ENCODE assay signal across 19 mouse cellular contexts in the genomic region with DNA sequence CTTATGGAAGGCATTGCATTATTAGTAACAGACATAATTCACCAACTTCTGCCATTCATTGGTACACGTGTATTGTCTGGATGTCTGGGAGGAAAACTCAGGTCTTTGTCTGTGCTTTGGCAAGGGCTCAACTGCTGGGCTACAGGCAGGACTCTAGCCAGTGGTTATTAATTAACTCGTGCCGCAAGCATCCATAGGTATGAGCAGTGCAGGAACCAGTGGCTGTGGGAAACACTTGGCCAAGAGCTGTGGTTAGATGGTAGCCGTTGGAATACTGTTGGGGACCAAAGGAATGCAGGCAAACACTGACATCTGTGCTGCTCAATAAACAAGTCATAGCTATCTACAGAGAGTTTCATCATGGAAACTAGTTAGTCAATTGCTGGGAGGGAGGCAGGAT.
DNase-seq lines count a peak whose midpoint lies in the region; ATAC-seq and TF ChIP-seq lines count a peak whose summit lies in the region.
"Had no signal": no experiment of that assay in that cellular context is flagged by ENCODE, and none has a peak within 500 bp of the region (broad histone marks: within the 10 kb centered on the region; RNA-seq: fewer than 3 reads in every experiment).

No protein-coding gene starts in this region.

- no peaks in the 10 kb centered on the region for H3K4me1 ChIP-seq in kidney, embryonic 14.5 days (ENCODE audit: control insufficient read depth, insufficient read depth, low read length)
- H3K4me1 ChIP-seq: embryonic facial prominence, embryonic 15.5 days; heart, embryonic 12.5 days; hindbrain, embryonic 10.5 days had no signal

- no peak overlapping the region for H3K9ac ChIP-seq in kidney, embryonic 14.5 days (ENCODE audit: low read depth, low read length)
- H3K9ac ChIP-seq: embryonic facial prominence, embryonic 15.5 days; forebrain, postnatal 0 days; heart, embryonic 12.5 days; hindbrain, embryonic 14.5 days had no signal

- no peak overlapping the region for H3K27ac ChIP-seq in kidney, embryonic 14.5 days (ENCODE audit: low read depth, low read length)
- H3K27ac ChIP-seq: embryonic facial prominence, embryonic 15.5 days; gastrocnemius, adult 2 months; hindbrain, embryonic 10.5 days; hindbrain, embryonic 14.5 days had no signal

- no peak overlapping the region for H3K4me2 ChIP-seq in kidney, embryonic 14.5 days (replicated peaks; ENCODE audit: low read depth, low read length)
- H3K4me2 ChIP-seq: embryonic facial prominence, embryonic 15.5 days; heart, embryonic 12.5 days; hindbrain, embryonic 14.5 days had no signal

- intact Hi-C loops in left cerebral cortex, postnatal 4 days (cut with DNase I), result no loop called here

- H3K4me3 ChIP-seq in kidney, embryonic 14.5 days (ENCODE audit: low read length), result no peak overlapping the region
- H3K4me3 ChIP-seq: embryonic facial prominence, embryonic 15.5 days; gastrocnemius, adult 2 months; heart, embryonic 12.5 days; hindbrain, embryonic 10.5 days had no signal

- DNase-seq in kidney, adult 18-20 months, result peak; percentile 41
- peak; percentile 37 for DNase-seq in brain, embryonic 14.5 days (ENCODE audit: low read depth)
- peak; percentile 67 for DNase-seq in kidney, postnatal 14 days
- no peak for DNase-seq in left cerebral cortex, postnatal 4 days
- no peak for DNase-seq in left cerebral cortex, adult 18-20 months (ENCODE audit: low spot score in 2 of 2)
- DNase-seq: adrenal gland, adult 8-10 months; adrenal gland, postnatal 36 days; cerebellum, adult 11 months; cerebellum, adult 8-10 months; cerebellum, postnatal 14 days; embryo, embryonic 11 days; forebrain, postnatal 0 days; gastrocnemius, adult 2 months; gastrocnemius, postnatal 25 days had no signal

- TF ChIP-seq POLR2A in brain, embryonic 14.5 days (IDR thresholded peaks at IDR 0.05; ENCODE audit: borderline replicate concordance, extremely low read depth, insufficient read depth, insufficient read length, poor library complexity, severe bottlenecking), result no peak

- H3K27me3 ChIP-seq in kidney, embryonic 14.5 days (ENCODE audit: control insufficient read depth, insufficient read depth, low read length), result no peaks in the 10 kb centered on the region
- H3K27me3 ChIP-seq: embryonic facial prominence, embryonic 15.5 days; heart, embryonic 12.5 days had no signal

- TF ChIP-seq CTCF in brain, embryonic 14.5 days (IDR thresholded peaks at IDR 0.05; ENCODE audit: borderline replicate concordance, extremely low read depth, insufficient read depth, insufficient read length), result no peak

- 80% methylated on average over 4 of the region's 4 CpGs for WGBS in kidney, embryonic 14.5 days

- no peaks in the 10 kb centered on the region for H3K9me3 ChIP-seq in kidney, embryonic 14.5 days (ENCODE audit: control insufficient read depth, low read length)
- H3K9me3 ChIP-seq: embryonic facial prominence, embryonic 15.5 days; heart, embryonic 12.5 days; hindbrain, embryonic 10.5 days had no signal

- no peak for ATAC-seq in kidney, embryonic 14.5 days (ENCODE audit: low FRiP score, low TSS enrichment)
- ATAC-seq: forebrain, postnatal 0 days had no signal

- no peaks in the 10 kb centered on the region for H3K36me3 ChIP-seq in kidney, embryonic 14.5 days (ENCODE audit: control insufficient read depth, insufficient read depth, low read length)
- H3K36me3 ChIP-seq: embryonic facial prominence, embryonic 15.5 days; heart, embryonic 12.5 days; hindbrain, embryonic 10.5 days had no signal

Comparison
In these comparisons a context has a peak if more than half of its experiments do, and no peak if none do; other contexts are left out.
1. DNase-seq: peak in kidney, adult 18-20 months (single experiment), brain, embryonic 14.5 days (single experiment) and kidney, postnatal 14 days (single experiment); none in left cerebral cortex, postnatal 4 days (single experiment) and left cerebral cortex, adult 18-20 months (0 of 2).